Mouse (Mus musculus) lung, postnatal 0 days (tissue): ENCODE measurements around the gene Chmp3. TPM values are rescaled to one million over a fixed set of nuclear protein-coding genes. Genes with fewer than 3 reads are reported as not detected.

ENCODE experiments used
- ATAC-seq: fragments of 200-750 bp; cut with Nextera tagmentation; 2 replicates; pipeline ENCODE4 v1.8.0; 2017; ENCODE audit warnings: moderate library complexity
- DNase-seq: peaks from one replicate; pipeline ENCODE4 v3.0.0-alpha.2; 2016; ENCODE audit warnings: low spot score
- H3K27ac ChIP-seq: fragments of 300-500 bp; sonication (generic); 2 replicates; pipeline ENCODE4 v1.5.1; 2014; ENCODE audit warnings: antibody characterized with exemption, mild to moderate bottlenecking, low read length, mixed read lengths
- H3K27me3 ChIP-seq: fragments of 300-500 bp; sonication (generic); replicated peaks from 2 replicates; pipeline ENCODE4 v1.6.1; 2014; ENCODE audit warnings: low read length, mixed read lengths; ENCODE audit not compliant: insufficient read depth
- H3K36me3 ChIP-seq: fragments of 300-500 bp; sonication (generic); 2 replicates; pipeline ENCODE4 v1.6.1; 2014; ENCODE audit warnings: low read length, mixed read lengths; ENCODE audit not compliant: insufficient read depth
- H3K4me1 ChIP-seq: fragments of 300-500 bp; sonication (generic); 2 replicates; pipeline ENCODE4 v1.6.1; 2014; ENCODE audit warnings: antibody characterized with exemption, low read depth, low read length, mixed read lengths; ENCODE audit not compliant: insufficient read depth
- H3K4me2 ChIP-seq: fragments of 300-500 bp; sonication (generic); replicated peaks from 2 replicates; pipeline ENCODE4 v1.6.1; 2014; ENCODE audit warnings: low read depth, mild to moderate bottlenecking, low read length, moderate library complexity, mixed read lengths
- H3K4me3 ChIP-seq: fragments of 300-500 bp; sonication (generic); 2 replicates; pipeline ENCODE4 v1.5.1; 2014; ENCODE audit warnings: low read depth, low read length
- H3K9ac ChIP-seq: fragments of 300-500 bp; sonication (generic); replicated peaks from 2 replicates; pipeline ENCODE4 v1.6.1; 2014; ENCODE audit warnings: low read depth, mild to moderate bottlenecking
- H3K9me3 ChIP-seq: fragments of 300-500 bp; sonication (generic); 2 replicates; pipeline ENCODE4 v1.6.1; 2016; ENCODE audit warnings: low read length, mixed read lengths
- CTCF ChIP-seq: IDR thresholded peaks from 2 replicates; pipeline ENCODE4 v1.5.1; 2016; ENCODE audit warnings: antibody characterized with exemption, mild to moderate bottlenecking
- EP300 ChIP-seq: IDR thresholded peaks from 2 replicates; pipeline ENCODE4 v1.6.1; 2016; ENCODE audit warnings: antibody characterized with exemption, mild to moderate bottlenecking, control low read depth
- WGBS: fragments of 180-500 bp; shearing (Covaris S2); extraction: QIAGEN DNeasy Blood & Tissue Kit; methylation state at CpG from one replicate; pipeline ENCODE4 v1.1.7; 2014; 5-methylcytosine and 5-hydroxymethylcytosine counted together
- polyA plus RNA-seq: library from polyadenylated mRNA; unstranded; fragments of >200 nt; fragmentation: Nextera tagmentation; extraction: Ambion mirVana; gene quantifications from 2 replicates; pipeline ENCODE4 v1.2.1, GENCODE M21; 2015

The Chmp3 gene
- polyA plus RNA-seq, 1 experiment from 2014 or later, result 83.4 TPM

GRCm38 (mm10) chr6:71505671-71506070 lies 37.9 kb upstream of the Chmp3 start:
- ATAC-seq, result no peak
- 0 out of 2 replicates have a peak, but pooled peaks cover 4% of the 10 kb centered on the region for H3K36me3 ChIP-seq

GRCm38 (mm10) chr6:71519476-71519875 lies 24.1 kb upstream of the Chmp3 start:
- ATAC-seq, result no peak
- H3K9me3 ChIP-seq, result no peaks in the 10 kb centered on the region
- H3K9ac ChIP-seq, result no peak overlapping the region
- no peaks in the 10 kb centered on the region for H3K27me3 ChIP-seq
- H3K4me3 ChIP-seq, result no peak overlapping the region
- TF ChIP-seq EP300 (no peak), CTCF (no peak)
- no peak overlapping the region for H3K27ac ChIP-seq
- no peak overlapping the region for H3K4me2 ChIP-seq
- no peak for DNase-seq
- WGBS, result 84% methylated on average over 4 of the region's 4 CpGs
- no peaks in the 10 kb centered on the region for H3K4me1 ChIP-seq
- no peaks in the 10 kb centered on the region for H3K36me3 ChIP-seq

More at GRCm38 (mm10) chr6:71505671-71506070, 37.9 kb upstream of the Chmp3 start:
- H3K4me3 ChIP-seq, result no peak overlapping the region
- no peak for DNase-seq
- no peaks in the 10 kb centered on the region for H3K9me3 ChIP-seq
- 92% methylated on average over 2 of the region's 2 CpGs for WGBS
- H3K4me1 ChIP-seq, result no peaks in the 10 kb centered on the region
- no peaks in the 10 kb centered on the region for H3K27me3 ChIP-seq
- no peak overlapping the region for H3K4me2 ChIP-seq
- H3K9ac ChIP-seq, result no peak overlapping the region
- H3K27ac ChIP-seq, result no peak overlapping the region
- TF ChIP-seq CTCF (no peak), EP300 (no peak)

DNA sequence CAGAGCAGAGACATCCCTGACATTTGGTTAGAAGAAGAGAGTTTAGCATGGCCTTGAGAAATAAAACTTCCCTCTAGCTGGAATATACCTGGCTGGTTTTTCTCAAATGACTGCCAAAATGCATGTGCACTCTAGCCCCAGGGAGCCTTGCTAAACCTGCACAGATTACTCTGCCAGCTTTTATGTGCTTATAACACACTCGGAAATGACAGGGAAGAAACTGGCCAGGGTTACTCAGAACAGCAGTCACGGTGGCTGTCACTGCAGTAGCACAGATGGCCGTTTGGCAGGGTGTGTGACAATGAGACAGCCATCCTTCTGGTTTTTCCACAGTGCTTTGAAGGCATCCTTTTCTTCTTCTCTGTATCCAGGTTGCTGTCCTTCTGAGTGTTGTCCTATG lies 18.0 kb upstream of the Chmp3 start:
- Histone ChIP-seq H3K9me3 (no peaks in the 10 kb centered on the region), H3K27me3 (no peaks in the 10 kb centered on the region), H3K4me3 (no peak overlapping the region), H3K27ac (no peak overlapping the region), H3K36me3 (no peaks in the 10 kb centered on the region), H3K4me2 (no peak overlapping the region), H3K9ac (no peak overlapping the region), H3K4me1 (no peaks in the 10 kb centered on the region)
- no peak for ATAC-seq
- WGBS, result 41% methylated on average over 3 of the region's 3 CpGs
- DNase-seq, result no peak
- TF ChIP-seq CTCF, result no peak
- no peak for TF ChIP-seq EP300

- H3K4me3 ChIP-seq, result no peak overlapping the region
- H3K27ac ChIP-seq, result no peak overlapping the region
- 86% methylated on average over 10 of the region's 10 CpGs for WGBS
- H3K36me3 ChIP-seq, result no peaks in the 10 kb centered on the region
- H3K9me3 ChIP-seq, result no peaks in the 10 kb centered on the region
- H3K4me2 ChIP-seq, result no peak overlapping the region
- DNase-seq, result no peak
- H3K4me1 ChIP-seq, result no peaks in the 10 kb centered on the region
- no peaks in the 10 kb centered on the region for H3K27me3 ChIP-seq
- no peak for TF ChIP-seq CTCF
- ATAC-seq, result no peak
- H3K9ac ChIP-seq, result no peak overlapping the region
Measured at GRCm38 (mm10) chr6:71527056-71527455, 16.5 kb upstream of the Chmp3 start.

- H3K27ac ChIP-seq, result no peak overlapping the region
- H3K4me1 ChIP-seq, result no peaks in the 10 kb centered on the region
- no peaks in the 10 kb centered on the region for H3K36me3 ChIP-seq
- H3K4me3 ChIP-seq, result no peak overlapping the region
- no peak overlapping the region for H3K4me2 ChIP-seq
- DNase-seq (no peak), ATAC-seq (no peak)
- H3K27me3 ChIP-seq, result no peaks in the 10 kb centered on the region
- TF ChIP-seq EP300, result no peak
- no peak for TF ChIP-seq CTCF
- H3K9me3 ChIP-seq, result no peaks in the 10 kb centered on the region
- no peak overlapping the region for H3K9ac ChIP-seq
- 91% methylated on average over 9 of the region's 9 CpGs for WGBS
Measured at GRCm38 (mm10) chr6:71527826-71528225, 15.8 kb upstream of the Chmp3 start.

GRCm38 (mm10) chr6:71530176-71530575 lies 13.4 kb upstream of the Chmp3 start:
- ATAC-seq, result no peak
- Histone ChIP-seq H3K27me3 (no peaks in the 10 kb centered on the region), H3K27ac (no peak overlapping the region), H3K36me3 (no peaks in the 10 kb centered on the region), H3K9ac (no peak overlapping the region), H3K9me3 (no peaks in the 10 kb centered on the region), H3K4me3 (no peak overlapping the region), H3K4me1 (no peaks in the 10 kb centered on the region), H3K4me2 (no peak overlapping the region)
- TF ChIP-seq CTCF (no peak), EP300 (no peak)
- 81% methylated on average over 8 of the region's 8 CpGs for WGBS
- no peak for DNase-seq

DNA sequence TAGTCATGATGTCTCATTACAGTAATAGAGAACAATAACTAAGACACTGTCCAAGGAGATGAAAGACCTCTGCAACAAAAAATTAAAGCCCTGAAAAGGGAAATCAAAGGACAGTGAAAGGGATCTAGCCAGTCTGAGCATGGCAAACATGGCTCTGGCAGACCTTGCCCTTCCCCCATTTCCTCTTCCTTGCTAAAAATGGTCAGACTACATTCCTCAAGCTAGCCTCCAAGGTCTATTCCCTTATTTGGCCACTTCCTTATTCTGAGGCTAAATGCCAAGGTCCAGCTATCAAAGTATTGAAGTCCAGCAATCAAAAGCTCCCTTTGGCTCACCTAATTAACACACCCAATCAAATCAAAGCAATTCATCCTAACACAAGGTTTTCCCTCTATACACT lies 6.3 kb upstream of the Chmp3 start:
- ATAC-seq (no peak), DNase-seq (peak; percentile 59)
- H3K27me3 ChIP-seq, result no peaks in the 10 kb centered on the region
- no peaks in the 10 kb centered on the region for H3K36me3 ChIP-seq
- no peak overlapping the region for H3K9ac ChIP-seq
- H3K9me3 ChIP-seq, result no peaks in the 10 kb centered on the region
- TF ChIP-seq EP300 (no peak), CTCF (no peak)
- H3K4me2 ChIP-seq, result no peak overlapping the region
- H3K4me1 ChIP-seq, result no peaks in the 10 kb centered on the region
- no peak overlapping the region for H3K27ac ChIP-seq
- H3K4me3 ChIP-seq, result no peak overlapping the region
